Mouse (Mus musculus): ENCODE measurements around the gene Jup. TPM values are rescaled to one million over a fixed set of nuclear protein-coding genes. Genes with fewer than 3 reads are reported as not detected.
A peak's percentile ranks its signal among the peaks of the same experiment; 100 is the strongest.

Jup gene
- polyA plus RNA-seq, 1 experiment from 2014 or later, result 33.3 TPM

DNA sequence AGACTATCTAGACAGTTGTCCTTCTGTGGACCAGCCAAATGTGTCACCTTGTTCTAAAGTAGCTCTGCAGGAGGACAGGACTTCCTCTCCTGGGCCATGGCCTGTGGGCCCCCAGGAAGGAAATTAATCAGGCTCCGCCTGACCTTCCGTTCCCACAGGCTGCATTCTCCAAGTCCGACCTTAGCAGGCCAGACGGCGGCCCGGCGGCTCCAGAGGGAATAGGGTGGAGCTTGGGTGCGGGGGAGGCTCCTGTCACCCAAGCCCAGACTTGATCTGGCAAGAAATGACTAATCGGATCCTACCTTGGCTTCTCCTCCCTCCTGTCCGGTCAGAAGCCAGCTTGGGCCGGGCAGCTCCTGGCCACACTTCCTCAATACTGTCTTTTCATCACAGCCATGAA is 2.4 kb downstream of the Jup start:
- H3K4me3 ChIP-seq (ENCODE audit: low read depth, low read length), result no peak overlapping the region
- H3K27ac ChIP-seq (ENCODE audit: low read depth, low read length), result no peak overlapping the region
- peaks cover 14% of the 10 kb centered on the region; the same call in 1 of the 2 replicates for H3K27me3 ChIP-seq (replicated peaks; ENCODE audit: control insufficient read depth, insufficient read depth, low read length)
- H3K4me1 ChIP-seq (ENCODE audit: control insufficient read depth, insufficient read depth, low read length), result peaks cover 10% of the 10 kb centered on the region; the same call in 1 of the 2 replicates
- ATAC-seq (no peak), DNase-seq (ENCODE audit: low spot score) (no peak)
- peak overlapping the region; percentile 21; the same call in 1 of the 2 replicates for H3K9ac ChIP-seq (ENCODE audit: low read length)
- H3K9me3 ChIP-seq (replicated peaks; ENCODE audit: control insufficient read depth, low read length), result no peaks in the 10 kb centered on the region
- no peaks in the 10 kb centered on the region for H3K36me3 ChIP-seq (ENCODE audit: control insufficient read depth, insufficient read depth, low read length)
- peak overlapping the region; percentile 62 for H3K4me2 ChIP-seq (ENCODE audit: low read length)
- WGBS, result 38% methylated on average over 11 of the region's 11 CpGs

GRCm38 (mm10) chr11:100394353-100395074 is 3.0 kb downstream of the Jup start:
- no peaks in the 10 kb centered on the region for H3K9me3 ChIP-seq (replicated peaks; ENCODE audit: control insufficient read depth, low read length)
- no peak overlapping the region for H3K4me3 ChIP-seq (ENCODE audit: low read depth, low read length)
- H3K27me3 ChIP-seq (replicated peaks; ENCODE audit: control insufficient read depth, insufficient read depth, low read length), result peaks cover 14% of the 10 kb centered on the region; the same call in 1 of the 2 replicates
- H3K9ac ChIP-seq (ENCODE audit: low read length), result no peak overlapping the region
- DNase-seq (ENCODE audit: low spot score) (no peak), ATAC-seq (no peak)
- peaks cover 10% of the 10 kb centered on the region; the same call in 1 of the 2 replicates for H3K4me1 ChIP-seq (ENCODE audit: control insufficient read depth, insufficient read depth, low read length)
- WGBS, result 81% methylated on average over 5 of the region's 5 CpGs
- no peak overlapping the region for H3K4me2 ChIP-seq (ENCODE audit: low read length)
- no peak overlapping the region for H3K27ac ChIP-seq (ENCODE audit: low read depth, low read length)
- no peaks in the 10 kb centered on the region for H3K36me3 ChIP-seq (ENCODE audit: control insufficient read depth, insufficient read depth, low read length)

DNA sequence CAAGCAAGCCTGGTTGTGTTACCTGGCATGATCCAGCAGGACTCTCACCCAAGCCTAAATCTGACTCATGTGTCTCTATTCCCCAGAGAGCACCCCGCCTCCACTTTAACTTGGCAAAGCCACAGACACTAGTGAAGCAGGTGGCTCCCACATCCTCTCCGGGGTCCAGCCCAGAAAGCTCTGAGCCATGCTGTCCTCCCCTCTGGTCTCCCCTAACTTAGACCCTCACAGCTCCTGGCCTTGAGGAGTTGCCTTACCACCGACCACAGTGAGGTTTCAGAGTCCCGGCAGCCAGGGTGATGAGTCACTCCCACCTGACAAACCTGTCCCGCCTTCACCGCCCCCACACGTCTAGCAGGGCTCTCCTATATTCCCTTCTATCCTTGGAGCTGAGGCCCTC is 3.8 kb downstream of the Jup start:
- Histone ChIP-seq H3K4me3 (ENCODE audit: low read depth, low read length) (no peak overlapping the region), H3K4me2 (ENCODE audit: low read length) (no peak overlapping the region), H3K4me1 (ENCODE audit: control insufficient read depth, insufficient read depth, low read length) (peaks cover 10% of the 10 kb centered on the region; the same call in 1 of the 2 replicates), H3K9me3 (replicated peaks; ENCODE audit: control insufficient read depth, low read length) (no peaks in the 10 kb centered on the region), H3K27me3 (replicated peaks; ENCODE audit: control insufficient read depth, insufficient read depth, low read length) (peaks cover 14% of the 10 kb centered on the region; the same call in 1 of the 2 replicates), H3K9ac (ENCODE audit: low read length) (no peak overlapping the region), H3K27ac (ENCODE audit: low read depth, low read length) (no peak overlapping the region), H3K36me3 (ENCODE audit: control insufficient read depth, insufficient read depth, low read length) (no peaks in the 10 kb centered on the region)
- no peak for DNase-seq (ENCODE audit: low spot score)
- WGBS, result 75% methylated on average over 7 of the region's 7 CpGs
- ATAC-seq, result no peak

- H3K27me3 ChIP-seq (replicated peaks; ENCODE audit: control insufficient read depth, insufficient read depth, low read length), result peaks cover 14% of the 10 kb centered on the region; the same call in 1 of the 2 replicates
- no peak overlapping the region for H3K9ac ChIP-seq (ENCODE audit: low read length)
- no peak for DNase-seq (ENCODE audit: low spot score)
- no peaks in the 10 kb centered on the region for H3K9me3 ChIP-seq (replicated peaks; ENCODE audit: control insufficient read depth, low read length)
- no peaks in the 10 kb centered on the region for H3K36me3 ChIP-seq (ENCODE audit: control insufficient read depth, insufficient read depth, low read length)
- no peak overlapping the region for H3K4me3 ChIP-seq (ENCODE audit: low read depth, low read length)
- H3K4me2 ChIP-seq (ENCODE audit: low read length), result no peak overlapping the region
- WGBS, result 86% methylated on average over 5 of the region's 5 CpGs
- peaks cover 10% of the 10 kb centered on the region; the same call in 1 of the 2 replicates for H3K4me1 ChIP-seq (ENCODE audit: control insufficient read depth, insufficient read depth, low read length)
- H3K27ac ChIP-seq (ENCODE audit: low read depth, low read length), result no peak overlapping the region
- ATAC-seq, result no peak
Observed at GRCm38 (mm10) chr11:100392958-100393357, 4.6 kb downstream of the Jup start.

- peaks cover 10% of the 10 kb centered on the region; the same call in 1 of the 2 replicates for H3K4me1 ChIP-seq (ENCODE audit: control insufficient read depth, insufficient read depth, low read length)
- WGBS, result 60% methylated on average over 7 of the region's 7 CpGs
- DNase-seq (ENCODE audit: low spot score), result no peak
Observed at GRCm38 (mm10) chr11:100391884-100392345, 5.6 kb downstream of the Jup start.

DNA sequence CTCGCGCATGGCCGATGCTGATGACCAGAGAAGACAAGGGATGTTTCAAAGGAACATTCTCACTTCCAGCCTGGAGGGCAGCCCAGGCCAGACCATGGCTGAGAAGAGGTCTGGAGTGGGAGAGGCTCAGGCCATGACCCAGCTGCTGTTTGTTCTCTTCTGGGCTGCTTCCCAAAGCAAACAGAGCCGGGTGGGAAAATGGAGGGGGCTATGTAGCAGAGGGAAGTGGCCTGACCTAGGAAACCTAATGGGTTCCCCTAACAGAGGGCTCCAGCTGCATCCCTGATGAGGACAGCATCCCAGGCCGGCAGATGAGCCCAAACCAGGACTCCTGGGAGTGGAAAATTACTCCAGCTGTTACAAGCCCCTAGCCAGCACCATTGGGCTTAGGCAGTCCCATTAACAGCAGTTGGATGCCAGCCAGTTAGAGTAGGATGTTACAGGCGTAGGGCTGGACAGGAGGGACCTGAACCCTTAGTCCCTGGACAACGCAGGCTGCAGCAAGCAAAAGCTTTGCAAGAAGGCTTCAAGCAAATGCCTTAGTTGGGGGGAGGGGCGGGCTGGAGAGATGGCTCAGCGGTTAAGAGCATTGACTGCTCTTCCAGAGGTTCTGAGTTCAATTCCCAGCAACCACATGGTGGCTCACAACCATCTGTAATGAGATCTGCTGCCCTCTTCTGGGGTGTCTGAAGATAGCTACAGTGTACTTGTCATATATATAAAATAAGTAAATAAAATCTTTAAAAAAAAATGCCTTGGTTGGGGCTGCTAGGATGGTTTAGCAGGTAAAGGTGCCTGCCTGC is 6.3 kb downstream of the Jup start:
- no peaks in the 10 kb centered on the region for H3K36me3 ChIP-seq (ENCODE audit: control insufficient read depth, insufficient read depth, low read length)
- peaks cover 7% of the 10 kb centered on the region; the same call in 1 of the 2 replicates for H3K27me3 ChIP-seq (replicated peaks; ENCODE audit: control insufficient read depth, insufficient read depth, low read length)
- peaks cover 7% of the 10 kb centered on the region; the same call in 1 of the 2 replicates for H3K4me1 ChIP-seq (ENCODE audit: control insufficient read depth, insufficient read depth, low read length)
- no peak overlapping the region for H3K9ac ChIP-seq (ENCODE audit: low read length)
- H3K27ac ChIP-seq (ENCODE audit: low read depth, low read length), result no peak overlapping the region
- no peak overlapping the region for H3K4me2 ChIP-seq (ENCODE audit: low read length)
- ATAC-seq (no peak), DNase-seq (ENCODE audit: low spot score) (no peak)
- 74% methylated on average over 9 of the region's 9 CpGs for WGBS
- H3K9me3 ChIP-seq (replicated peaks; ENCODE audit: control insufficient read depth, low read length), result no peaks in the 10 kb centered on the region
- no peak overlapping the region for H3K4me3 ChIP-seq (ENCODE audit: low read depth, low read length)

More at GRCm38 (mm10) chr11:100391884-100392345, 5.6 kb downstream of the Jup start:
- H3K9me3 ChIP-seq (replicated peaks; ENCODE audit: control insufficient read depth, low read length), result no peaks in the 10 kb centered on the region
- H3K27me3 ChIP-seq (replicated peaks; ENCODE audit: control insufficient read depth, insufficient read depth, low read length), result peaks cover 13% of the 10 kb centered on the region; the same call in 1 of the 2 replicates
- no peaks in the 10 kb centered on the region for H3K36me3 ChIP-seq (ENCODE audit: control insufficient read depth, insufficient read depth, low read length)
- no peak overlapping the region for H3K4me3 ChIP-seq (ENCODE audit: low read depth, low read length)
- H3K27ac ChIP-seq (ENCODE audit: low read depth, low read length), result no peak overlapping the region
- no peak overlapping the region for H3K9ac ChIP-seq (ENCODE audit: low read length)
- H3K4me2 ChIP-seq (ENCODE audit: low read length), result no peak overlapping the region
- ATAC-seq, result no peak

- Histone ChIP-seq H3K27me3 (replicated peaks; ENCODE audit: control insufficient read depth, insufficient read depth, low read length) (no peaks in the 10 kb centered on the region), H3K9me3 (replicated peaks; ENCODE audit: control insufficient read depth, low read length) (no peaks in the 10 kb centered on the region), H3K4me1 (ENCODE audit: control insufficient read depth, insufficient read depth, low read length) (no peaks in the 10 kb centered on the region), H3K4me2 (ENCODE audit: low read length) (no peak overlapping the region), H3K36me3 (ENCODE audit: control insufficient read depth, insufficient read depth, low read length) (peaks cover 12% of the 10 kb centered on the region), H3K27ac (ENCODE audit: low read depth, low read length) (peak overlapping the region; percentile 44; the same call in 1 of the 2 replicates), H3K4me3 (ENCODE audit: low read depth, low read length) (no peak overlapping the region), H3K9ac (ENCODE audit: low read length) (no peak overlapping the region)
- WGBS, result 49% methylated on average over 8 of the region's 8 CpGs
- DNase-seq (ENCODE audit: low spot score) (no peak), ATAC-seq (no peak)
Observed at GRCm38 (mm10) chr11:100389931-100390445, 7.6 kb downstream of the Jup start.

DNA sequence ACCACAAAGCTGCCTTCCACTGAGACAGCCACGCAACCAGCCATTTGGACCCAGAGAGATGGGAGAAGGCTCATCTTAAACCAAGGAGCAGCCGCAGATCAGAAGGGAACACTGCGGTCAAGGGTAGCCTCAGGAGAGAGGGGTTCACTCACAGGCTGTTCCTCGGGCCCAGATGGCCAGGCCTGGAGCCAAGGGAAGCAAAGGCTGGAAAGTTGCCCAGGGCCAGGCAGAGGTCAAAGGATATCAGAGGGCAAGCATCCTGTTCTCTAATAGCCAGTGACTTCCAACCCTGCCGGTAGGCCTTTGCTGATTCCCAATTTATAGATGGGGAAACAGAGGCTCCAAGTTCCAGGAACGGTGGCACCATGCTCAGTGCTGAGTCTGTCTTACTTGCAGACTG is 9.0 kb downstream of the Jup start:
- Histone ChIP-seq H3K27me3 (replicated peaks; ENCODE audit: control insufficient read depth, insufficient read depth, low read length) (no peaks in the 10 kb centered on the region), H3K4me1 (ENCODE audit: control insufficient read depth, insufficient read depth, low read length) (no peaks in the 10 kb centered on the region), H3K4me3 (ENCODE audit: low read depth, low read length) (no peak overlapping the region), H3K36me3 (ENCODE audit: control insufficient read depth, insufficient read depth, low read length) (peaks cover 19% of the 10 kb centered on the region), H3K4me2 (ENCODE audit: low read length) (no peak overlapping the region), H3K9ac (ENCODE audit: low read length) (no peak overlapping the region), H3K27ac (ENCODE audit: low read depth, low read length) (no peak overlapping the region), H3K9me3 (replicated peaks; ENCODE audit: control insufficient read depth, low read length) (no peaks in the 10 kb centered on the region)
- WGBS, result 83% methylated on average over 6 of the region's 6 CpGs
- no peak for ATAC-seq
- no peak for DNase-seq (ENCODE audit: low spot score)

Data from forebrain, embryonic 14.5 days (tissue).